Mouse (Mus musculus) testis, adult 2 months (tissue): Measurements from ENCODE around the gene Fam120b. TPM values are rescaled to one million over a fixed set of nuclear protein-coding genes. Genes with fewer than 3 reads are reported as not detected.

ENCODE experiments used
- H3K27ac ChIP-seq: fragments of 200-500 bp; 2 replicates; pipeline ENCODE4 v1.5.1; 2012; ENCODE audit warnings: low read depth, low read length; ENCODE audit not compliant: control insufficient read depth, insufficient read depth
- H3K27me3 ChIP-seq: fragments of 200-500 bp; 2 replicates; pipeline ENCODE4 v1.6.1; 2012; ENCODE audit warnings: mild to moderate bottlenecking, low read length, moderate library complexity; ENCODE audit not compliant: control insufficient read depth, insufficient read depth
- H3K36me3 ChIP-seq: fragments of 200-500 bp; 2 replicates; pipeline ENCODE4 v1.6.1; 2012; ENCODE audit warnings: mild to moderate bottlenecking, low read length; ENCODE audit not compliant: control insufficient read depth, insufficient read depth
- H3K4me1 ChIP-seq: fragments of 200-500 bp; 2 replicates; pipeline ENCODE4 v1.6.1; 2012; ENCODE audit warnings: low read length; ENCODE audit not compliant: control insufficient read depth, insufficient read depth
- H3K4me3 ChIP-seq: fragments of 200-500 bp; 2 replicates; pipeline ENCODE4 v1.5.1; 2012; ENCODE audit warnings: low read depth, mild to moderate bottlenecking, low read length, moderate library complexity, mixed read lengths; ENCODE audit not compliant: control insufficient read depth
- CTCF ChIP-seq: fragments of 200-500 bp; IDR thresholded peaks from 2 replicates; pipeline ENCODE4 v1.5.1; 2012; ENCODE audit warnings: low read depth, mild to moderate bottlenecking, inconsistent platforms, low read length, moderate library complexity; ENCODE audit not compliant: control insufficient read depth, insufficient read depth, insufficient replicate concordance
- POLR2A ChIP-seq: fragments of 200-500 bp; IDR thresholded peaks from 2 replicates; pipeline ENCODE4 v1.6.1; 2012; ENCODE audit warnings: low read depth, mild to moderate bottlenecking, inconsistent platforms, low read length, moderate library complexity; ENCODE audit not compliant: control insufficient read depth
- polyA plus RNA-seq: library from polyadenylated mRNA; depleted of rRNA; stranded (reverse); fragments of >200 nt; gene quantifications from 2 replicates; pipeline ENCODE4 v1.2.3, GENCODE M21; 2012

Fam120b gene
- polyA plus RNA-seq, 1 experiment = 16.8 TPM

DNA sequence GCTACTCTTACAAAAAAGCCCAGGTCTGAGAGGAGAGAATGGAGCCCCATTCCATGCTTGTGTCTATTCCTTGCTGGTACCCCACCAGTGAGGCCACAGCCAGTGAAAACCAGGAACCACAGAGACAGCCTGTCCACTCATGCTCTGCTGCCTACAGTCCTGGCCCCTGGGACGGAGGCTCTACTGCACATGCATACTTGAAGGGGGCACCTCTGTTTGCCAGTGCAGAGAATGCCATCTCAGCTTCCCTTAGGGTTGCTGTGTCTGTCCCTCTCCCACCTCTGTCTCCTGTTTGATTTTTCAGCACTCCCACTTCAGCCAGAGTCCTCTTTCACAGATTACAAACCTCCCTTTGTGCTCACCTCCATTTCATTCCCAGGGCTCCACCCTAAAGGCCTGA is 14.9 kb downstream of the Fam120b start:
- TF ChIP-seq CTCF (no peak), POLR2A (no peak)
- Histone ChIP-seq H3K27me3 (no peaks in the 10 kb centered on the region), H3K4me3 (no peak overlapping the region), H3K36me3 (peaks cover 2% of the 10 kb centered on the region), H3K4me1 (no peaks in the 10 kb centered on the region), H3K27ac (no peak overlapping the region)

DNA sequence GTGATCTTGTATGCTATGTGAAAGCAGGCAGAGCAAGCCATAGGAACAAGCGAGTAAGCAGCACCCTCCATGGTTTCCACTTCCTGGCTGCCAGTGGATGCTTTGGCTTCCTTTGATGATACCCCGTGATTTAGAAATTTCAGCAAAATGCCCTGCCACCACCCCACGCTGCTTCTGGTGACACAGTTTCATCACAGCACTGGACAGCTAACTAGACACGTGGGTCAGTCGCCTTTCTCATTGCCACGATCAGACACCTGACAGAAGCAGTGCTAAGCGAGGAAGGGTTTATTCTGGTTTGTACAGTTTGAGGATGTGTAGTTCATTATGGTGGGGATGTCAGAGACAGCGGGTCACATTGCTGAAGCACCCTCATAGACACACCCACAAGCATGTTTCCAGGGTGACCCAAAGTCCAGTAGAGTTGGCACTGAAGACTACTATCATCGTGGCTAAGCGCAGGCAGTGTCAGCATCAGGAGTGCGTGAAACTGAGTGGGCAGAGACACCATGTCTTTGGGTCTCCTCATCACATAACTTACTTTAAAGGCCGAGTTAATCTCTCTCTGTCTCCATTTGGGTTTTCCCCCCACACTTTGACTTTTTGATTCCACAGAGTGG is 20.7 kb downstream of the Fam120b start:
- Histone ChIP-seq H3K36me3 (peaks cover 2% of the 10 kb centered on the region), H3K4me1 (no peaks in the 10 kb centered on the region; the same call in 1 of the 2 replicates), H3K4me3 (peak overlapping the region; percentile 28), H3K27ac (no peak overlapping the region), H3K27me3 (no peaks in the 10 kb centered on the region)
- TF ChIP-seq CTCF = no peak
- no peak for TF ChIP-seq POLR2A

DNA sequence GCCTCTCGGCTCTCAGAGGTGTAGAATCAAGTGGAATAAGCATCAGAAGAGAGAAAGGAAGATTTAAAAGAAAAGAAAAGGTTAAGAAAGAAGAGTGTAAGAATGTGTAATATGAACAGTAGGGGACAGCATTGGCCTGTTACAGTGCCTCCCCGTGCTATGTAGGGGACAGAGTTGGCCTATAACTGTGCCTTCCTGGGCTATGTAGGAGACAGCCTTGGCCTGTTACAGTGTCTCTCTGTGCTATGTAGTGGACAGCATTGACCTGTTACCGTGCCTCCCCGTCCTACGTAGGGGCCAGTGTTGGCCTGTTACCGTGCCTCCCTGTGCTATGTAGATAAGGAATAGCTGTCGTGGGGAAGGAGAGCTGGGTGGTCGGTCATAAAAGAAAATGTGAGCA is 23.5 kb downstream of the Fam120b start:
- no peaks in the 10 kb centered on the region; the same call in 1 of the 2 replicates for H3K4me1 ChIP-seq
- no peak overlapping the region for H3K27ac ChIP-seq
- no peak for TF ChIP-seq POLR2A
- TF ChIP-seq CTCF = peak; percentile 12; the same call in 1 of the 2 replicates
- no peak overlapping the region for H3K4me3 ChIP-seq
- H3K27me3 ChIP-seq = no peaks in the 10 kb centered on the region
- peaks cover 2% of the 10 kb centered on the region for H3K36me3 ChIP-seq

DNA sequence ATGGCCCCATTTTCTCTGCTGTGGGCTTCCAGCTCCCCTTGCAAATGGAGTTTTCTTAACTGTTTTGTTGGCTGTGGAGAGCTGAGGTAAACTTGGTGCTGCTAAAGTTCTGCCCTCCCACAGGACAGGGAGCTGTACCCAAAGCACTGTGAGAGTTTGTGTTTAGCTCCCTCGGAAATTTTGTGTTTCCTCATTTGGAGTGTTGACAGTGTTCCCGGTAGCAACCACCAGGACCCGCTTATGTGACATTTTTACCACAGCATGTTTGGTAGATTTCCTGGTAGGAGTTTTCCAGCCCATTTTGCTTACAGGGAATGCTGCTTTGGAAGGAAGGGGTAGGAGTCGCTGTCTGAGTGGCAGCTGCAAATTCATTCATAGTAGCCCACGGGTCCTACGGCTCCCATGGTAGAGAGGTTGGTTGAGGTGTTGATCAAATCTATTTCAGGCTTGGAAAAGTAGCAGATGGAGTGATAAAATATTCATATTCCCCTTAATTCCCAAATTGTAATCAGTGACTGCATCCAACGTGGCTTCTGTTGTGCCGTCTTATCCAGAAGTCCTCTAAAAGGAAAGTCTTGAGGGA is 24.1 kb downstream of the Fam120b start:
- Histone ChIP-seq H3K27ac (no peak overlapping the region), H3K36me3 (peaks cover 2% of the 10 kb centered on the region), H3K27me3 (no peaks in the 10 kb centered on the region), H3K4me1 (no peaks in the 10 kb centered on the region; the same call in 1 of the 2 replicates), H3K4me3 (no peak overlapping the region)
- no peak for TF ChIP-seq CTCF

DNA sequence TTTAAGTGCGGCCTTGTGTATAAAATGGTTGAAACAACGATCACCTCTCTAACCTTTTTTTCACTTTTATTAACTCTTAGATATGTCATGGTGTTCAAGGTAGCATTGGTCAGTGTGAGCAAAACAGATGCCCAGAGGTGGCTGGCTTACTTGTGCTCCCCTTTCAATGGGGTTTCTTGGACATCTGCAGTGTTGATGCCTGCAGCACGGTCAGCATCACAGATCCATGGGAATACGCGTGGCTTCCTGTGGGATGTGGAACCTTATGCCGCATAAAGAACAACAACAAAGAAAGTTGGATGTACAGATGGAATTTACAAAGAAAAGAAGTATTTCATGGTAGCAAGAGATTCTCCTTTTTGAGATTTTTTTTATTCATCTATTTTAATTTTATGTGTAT is 25.4 kb downstream of the Fam120b start:
- Histone ChIP-seq H3K4me3 (no peak overlapping the region), H3K36me3 (peaks cover 2% of the 10 kb centered on the region; the same call in 1 of the 2 replicates), H3K4me1 (no peaks in the 10 kb centered on the region; the same call in 1 of the 2 replicates), H3K27me3 (no peaks in the 10 kb centered on the region), H3K27ac (no peak overlapping the region)
- no peak for TF ChIP-seq POLR2A
- no peak for TF ChIP-seq CTCF

DNA sequence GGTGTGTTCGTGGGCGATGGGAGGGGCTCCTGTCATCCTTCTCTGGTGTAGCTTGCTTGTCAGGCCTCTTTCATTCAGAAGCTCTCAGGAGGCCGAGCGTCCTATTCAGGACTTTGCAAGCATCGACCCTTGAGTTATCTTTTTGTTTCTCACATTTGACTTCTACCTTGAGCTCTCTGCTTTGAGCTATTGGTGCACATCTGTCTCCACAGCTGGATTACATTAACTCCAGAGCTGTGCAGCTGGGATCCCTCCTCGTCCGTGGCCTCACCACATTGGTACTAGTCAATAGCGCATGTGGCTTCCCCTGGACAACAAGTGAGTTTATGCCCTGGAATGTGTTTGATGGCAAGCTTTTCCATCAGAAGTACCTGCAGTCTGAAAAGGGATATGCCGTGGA is 26.7 kb downstream of the Fam120b start:
- H3K27me3 ChIP-seq = no peaks in the 10 kb centered on the region
- peaks cover 2% of the 10 kb centered on the region; the same call in 1 of the 2 replicates for H3K36me3 ChIP-seq
- no peaks in the 10 kb centered on the region; the same call in 1 of the 2 replicates for H3K4me1 ChIP-seq
- no peak overlapping the region for H3K27ac ChIP-seq
- H3K4me3 ChIP-seq = no peak overlapping the region
- no peak for TF ChIP-seq POLR2A
- TF ChIP-seq CTCF = no peak

GRCm38 (mm10) chr17:15423080-15423765 is 27.2 kb downstream of the Fam120b start:
- Histone ChIP-seq H3K27ac (no peak overlapping the region), H3K4me1 (no peaks in the 10 kb centered on the region; the same call in 1 of the 2 replicates), H3K4me3 (no peak overlapping the region), H3K36me3 (peaks cover 2% of the 10 kb centered on the region; the same call in 1 of the 2 replicates), H3K27me3 (no peaks in the 10 kb centered on the region)
- TF ChIP-seq CTCF (no peak), POLR2A (no peak)

DNA sequence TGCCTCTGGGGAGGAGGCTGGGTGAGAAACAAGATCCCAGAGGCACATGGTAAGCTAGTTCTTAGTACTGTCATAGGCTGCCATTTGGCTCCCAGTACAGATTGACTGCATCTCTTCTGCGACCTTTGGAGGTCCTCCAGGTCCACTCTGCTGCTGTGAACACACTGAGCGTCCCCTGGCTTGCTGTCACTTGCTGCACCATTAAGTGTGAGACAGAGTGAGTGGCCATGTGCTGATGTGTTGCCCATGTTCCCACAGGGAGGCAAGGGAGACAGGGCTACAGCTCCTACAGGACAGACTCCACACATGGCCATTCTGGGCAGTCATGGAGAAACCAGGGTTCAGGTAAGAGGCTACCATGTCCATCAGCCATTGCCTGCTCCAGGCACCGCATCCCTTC is 29.9 kb downstream of the Fam120b start:
- no peak overlapping the region for H3K4me3 ChIP-seq
- H3K27ac ChIP-seq = no peak overlapping the region
- H3K4me1 ChIP-seq = no peaks in the 10 kb centered on the region
- no peak for TF ChIP-seq CTCF
- TF ChIP-seq POLR2A = no peak
- peaks cover 2% of the 10 kb centered on the region; the same call in 1 of the 2 replicates for H3K36me3 ChIP-seq
- H3K27me3 ChIP-seq = no peaks in the 10 kb centered on the region
